8 mouse cellular contexts compared by ENCODE assay signal in genomic region chr11:102188980-102189379, GRCm38 (mm10). TPM values are rescaled to one million over a fixed set of nuclear protein-coding genes. Genes with fewer than 3 reads are reported as not detected.
DNase-seq lines count a peak whose midpoint lies in the region; ATAC-seq and TF ChIP-seq lines count a peak whose summit lies in the region.

No protein-coding gene starts in this region.

- peaks cover 19% of the 10 kb centered on the region for H3K36me3 ChIP-seq in embryonic facial prominence, embryonic 12.5 days
- 0 out of 2 replicates have a peak, but pooled peaks cover 2% of the 10 kb centered on the region for H3K36me3 ChIP-seq in intestine, embryonic 16.5 days (ENCODE audit: control insufficient read depth, insufficient read depth, low read length)
- peaks cover 16% of the 10 kb centered on the region for H3K36me3 ChIP-seq in neural tube, embryonic 13.5 days

- H3K9ac ChIP-seq in embryonic facial prominence, embryonic 12.5 days = peak overlapping the region; percentile 67
- H3K9ac ChIP-seq in intestine, embryonic 16.5 days (ENCODE audit: low read depth, low read length) = peak overlapping the region; percentile 74
- H3K9ac ChIP-seq in neural tube, embryonic 13.5 days = peak overlapping the region; percentile 77; the same call in 1 of the 2 replicates

- H3K4me1 ChIP-seq in embryonic facial prominence, embryonic 12.5 days = peaks cover 19% of the 10 kb centered on the region
- peaks cover 12% of the 10 kb centered on the region; the same call in 1 of the 2 replicates for H3K4me1 ChIP-seq in intestine, embryonic 16.5 days (ENCODE audit: control insufficient read depth, insufficient read depth, low read length)
- peaks cover 32% of the 10 kb centered on the region for H3K4me1 ChIP-seq in neural tube, embryonic 13.5 days (replicated peaks)

- H3K27me3 ChIP-seq in embryonic facial prominence, embryonic 12.5 days = no peaks in the 10 kb centered on the region
- H3K27me3 ChIP-seq in intestine, embryonic 16.5 days (replicated peaks; ENCODE audit: control insufficient read depth, insufficient read depth, low read length) = no peaks in the 10 kb centered on the region
- no peaks in the 10 kb centered on the region for H3K27me3 ChIP-seq in neural tube, embryonic 13.5 days

- 69% methylated on average over 6 of the region's 6 CpGs for WGBS in embryonic facial prominence, embryonic 12.5 days
- WGBS in intestine, embryonic 16.5 days = 68% methylated on average over 6 of the region's 6 CpGs
- 74% methylated on average over 6 of the region's 6 CpGs for WGBS in neural tube, embryonic 13.5 days

- TF ChIP-seq CTCF in layer of hippocampus, adult 2 months (conservative IDR thresholded peaks at IDR 0.05) = no peak

- DNase-seq in layer of hippocampus, adult 2 months (ENCODE audit: low spot score in 2 of 2) = no peak
- DNase-seq in layer of hippocampus, adult 9-11 months = no peak
- DNase-seq in layer of hippocampus, adult 8-10 months (ENCODE audit: low spot score in 2 of 2) = no peak
- no peak for DNase-seq in adrenal gland, postnatal 14 days
- DNase-seq in adrenal gland, postnatal 36 days = no peak

- H3K9me3 ChIP-seq in embryonic facial prominence, embryonic 12.5 days = no peaks in the 10 kb centered on the region
- no peaks in the 10 kb centered on the region for H3K9me3 ChIP-seq in intestine, embryonic 16.5 days (ENCODE audit: control insufficient read depth, low read length)
- no peaks in the 10 kb centered on the region for H3K9me3 ChIP-seq in neural tube, embryonic 13.5 days

- H3K4me3 ChIP-seq in layer of hippocampus, adult 2 months = peak overlapping the region; percentile 61
- peak overlapping the region; percentile 59 for H3K4me3 ChIP-seq in embryonic facial prominence, embryonic 12.5 days
- peak overlapping the region; percentile 69 for H3K4me3 ChIP-seq in intestine, embryonic 16.5 days (ENCODE audit: low read length)
- H3K4me3 ChIP-seq in neural tube, embryonic 13.5 days = peak overlapping the region; percentile 60

- peak overlapping the region; percentile 84 for H3K4me2 ChIP-seq in embryonic facial prominence, embryonic 12.5 days (replicated peaks)
- peak overlapping the region; percentile 91 for H3K4me2 ChIP-seq in intestine, embryonic 16.5 days (ENCODE audit: low read depth, low read length)
- H3K4me2 ChIP-seq in neural tube, embryonic 13.5 days = peak overlapping the region; percentile 78

- peak overlapping the region; percentile 88 for H3K27ac ChIP-seq in layer of hippocampus, adult 2 months
- H3K27ac ChIP-seq in embryonic facial prominence, embryonic 12.5 days = peak overlapping the region; percentile 63
- peak overlapping the region; percentile 69 for H3K27ac ChIP-seq in intestine, embryonic 16.5 days (ENCODE audit: low read length)
- H3K27ac ChIP-seq in neural tube, embryonic 13.5 days (replicated peaks) = no peak overlapping the region

- ATAC-seq in embryonic facial prominence, embryonic 12.5 days (ENCODE audit: insufficient number of reproducible peaks, insufficient read depth, low FRiP score, low TSS enrichment) = no peak
- ATAC-seq in intestine, embryonic 16.5 days = peak; percentile 0; the same call in 1 of the 2 replicates
- ATAC-seq in neural tube, embryonic 13.5 days (ENCODE audit: low read depth) = no peak

RNA-seq across cellular contexts. Expression of gene G6pc3, which starts 0.4 kb away (rescaled TPM):
- 10 to 100 TPM; 58.2 to 59.7 TPM for total RNA-seq in layer of hippocampus, adult 2 months (2021)
- polyA plus RNA-seq in embryonic facial prominence, embryonic 12.5 days (2016; fragmentation: Nextera tagmentation; extraction: Ambion mirVana) = 30.3 and 31.3 TPM in 2 replicates
- polyA plus RNA-seq in intestine, embryonic 16.5 days (2015; fragmentation: Nextera tagmentation; extraction: Ambion mirVana) = 26.7 and 32.1 TPM in 2 replicates
- polyA plus RNA-seq in neural tube, embryonic 13.5 days (2015; fragmentation: Nextera tagmentation; extraction: Ambion mirVana) = 29.1 and 31.6 TPM in 2 replicates
- 10 to 100 TPM; 66.0 to 74.2 (median 70.4) TPM for total RNA-seq in layer of hippocampus, adult 8-10 months (2022)
- total RNA-seq in adrenal gland, postnatal 14 days (2021) = 82.8 and 83.7 TPM in 2 replicates
- 100 to 1,000 TPM; 126 to 133 TPM for total RNA-seq in adrenal gland, postnatal 36 days (2021)

RNA-seq across cellular contexts. Expression of gene Lsm12, which starts 3.9 kb away (rescaled TPM):
- total RNA-seq in layer of hippocampus, adult 2 months (2021) = 10 to 100 TPM; 56.6 to 56.9 TPM
- polyA plus RNA-seq in embryonic facial prominence, embryonic 12.5 days (2016; fragmentation: Nextera tagmentation; extraction: Ambion mirVana) = 104 and 108 TPM in 2 replicates
- polyA plus RNA-seq in intestine, embryonic 16.5 days (2015; fragmentation: Nextera tagmentation; extraction: Ambion mirVana) = 87.9 and 115 TPM in 2 replicates
- polyA plus RNA-seq in neural tube, embryonic 13.5 days (2015; fragmentation: Nextera tagmentation; extraction: Ambion mirVana) = 112 and 116 TPM in 2 replicates
- total RNA-seq in layer of hippocampus, adult 8-10 months (2022) = 10 to 100 TPM; 53.5 to 61.6 (median 58.8) TPM
- 78.7 and 81.0 TPM in 2 replicates for total RNA-seq in adrenal gland, postnatal 14 days (2021)
- total RNA-seq in adrenal gland, postnatal 36 days (2021) = 10 to 100 TPM; 81.9 to 90.1 TPM

RNA-seq across cellular contexts. Expression of gene Tmem101, which starts 32.8 kb away (rescaled TPM):
- 10 to 100 TPM; 26.5 to 27.1 TPM for total RNA-seq in layer of hippocampus, adult 2 months (2021)
- 43.4 and 44.3 TPM in 2 replicates for polyA plus RNA-seq in embryonic facial prominence, embryonic 12.5 days (2016; fragmentation: Nextera tagmentation; extraction: Ambion mirVana)
- polyA plus RNA-seq in intestine, embryonic 16.5 days (2015; fragmentation: Nextera tagmentation; extraction: Ambion mirVana) = 23.4 and 26.0 TPM in 2 replicates
- 32.4 and 40.4 TPM in 2 replicates for polyA plus RNA-seq in neural tube, embryonic 13.5 days (2015; fragmentation: Nextera tagmentation; extraction: Ambion mirVana)
- 10 to 100 TPM; 22.6 to 27.3 (median 25.1) TPM for total RNA-seq in layer of hippocampus, adult 8-10 months (2022)
- 14.4 and 16.5 TPM in 2 replicates for total RNA-seq in adrenal gland, postnatal 14 days (2021)
- 10 to 100 TPM; 15.2 to 17.7 TPM for total RNA-seq in adrenal gland, postnatal 36 days (2021)

RNA-seq across cellular contexts. Expression of gene Hdac5, which starts 41.0 kb away (rescaled TPM):
- 100 to 1,000 TPM; 233 to 243 TPM for total RNA-seq in layer of hippocampus, adult 2 months (2021)
- polyA plus RNA-seq in embryonic facial prominence, embryonic 12.5 days (2016; fragmentation: Nextera tagmentation; extraction: Ambion mirVana) = 70.0 and 80.0 TPM in 2 replicates
- polyA plus RNA-seq in intestine, embryonic 16.5 days (2015; fragmentation: Nextera tagmentation; extraction: Ambion mirVana) = 54.8 and 55.5 TPM in 2 replicates
- 84.4 and 88.7 TPM in 2 replicates for polyA plus RNA-seq in neural tube, embryonic 13.5 days (2015; fragmentation: Nextera tagmentation; extraction: Ambion mirVana)
- 100 to 1,000 TPM; 219 to 252 (median 232) TPM for total RNA-seq in layer of hippocampus, adult 8-10 months (2022)
- total RNA-seq in adrenal gland, postnatal 14 days (2021) = 81.1 and 83.7 TPM in 2 replicates
- 10 to 100 TPM; 96.3 to 96.5 TPM for total RNA-seq in adrenal gland, postnatal 36 days (2021)

RNA-seq across cellular contexts. Expression of gene Nags, which starts 43.7 kb away (rescaled TPM):
- total RNA-seq in layer of hippocampus, adult 2 months (2021) = not detected
- polyA plus RNA-seq in embryonic facial prominence, embryonic 12.5 days (2016; fragmentation: Nextera tagmentation; extraction: Ambion mirVana) = 0.06 TPM in 1 of 2 replicates, not detected in the other
- 33.8 and 39.1 TPM in 2 replicates for polyA plus RNA-seq in intestine, embryonic 16.5 days (2015; fragmentation: Nextera tagmentation; extraction: Ambion mirVana)
- not detected in 2 replicates for polyA plus RNA-seq in neural tube, embryonic 13.5 days (2015; fragmentation: Nextera tagmentation; extraction: Ambion mirVana)
- under 1 TPM in 1 of 4 experiments, not detected in 3; 0.29 TPM for total RNA-seq in layer of hippocampus, adult 8-10 months (2022)
- 0.60 and 5.8 TPM in 2 replicates for total RNA-seq in adrenal gland, postnatal 14 days (2021)
- total RNA-seq in adrenal gland, postnatal 36 days (2021) = under 1 TPM; 0.13 to 0.43 TPM
